Mouse (Mus musculus): ENCODE measurements around the gene Slc39a11. TPM values are rescaled to one million over a fixed set of nuclear protein-coding genes. Genes with fewer than 3 reads are reported as not detected.

Gene Slc39a11
- polyA plus RNA-seq, 1 experiment = 6.5 TPM

GRCm38 (mm10) chr11:113326387-113327011 is 323.4 kb downstream of the Slc39a11 start:
- no peak overlapping the region for H3K4me3 ChIP-seq (ENCODE audit: insufficient read depth, low read depth, low read length)
- no peak overlapping the region for H3K27ac ChIP-seq (replicated peaks; ENCODE audit: low read depth, low read length)
- H3K4me1 ChIP-seq (ENCODE audit: control insufficient read depth, insufficient read depth, insufficient read length, low read length) = no peaks in the 10 kb centered on the region

- no peak overlapping the region for H3K27ac ChIP-seq (replicated peaks; ENCODE audit: low read depth, low read length)
- H3K4me1 ChIP-seq (ENCODE audit: control insufficient read depth, insufficient read depth, insufficient read length, low read length) = no peaks in the 10 kb centered on the region
- H3K4me3 ChIP-seq (ENCODE audit: insufficient read depth, low read depth, low read length) = no peak overlapping the region
These were observed 328.3 kb downstream of the Slc39a11 start for GRCm38 (mm10) chr11:113321601-113322000.

GRCm38 (mm10) chr11:113309265-113309951 is 340.5 kb downstream of the Slc39a11 start:
- no peaks in the 10 kb centered on the region for H3K4me1 ChIP-seq (ENCODE audit: control insufficient read depth, insufficient read depth, insufficient read length, low read length)
- H3K4me3 ChIP-seq (ENCODE audit: insufficient read depth, low read depth, low read length) = no peak overlapping the region
- no peak overlapping the region for H3K27ac ChIP-seq (replicated peaks; ENCODE audit: low read depth, low read length)

- Histone ChIP-seq H3K27ac (replicated peaks; ENCODE audit: low read depth, low read length) (no peak overlapping the region), H3K4me1 (ENCODE audit: control insufficient read depth, insufficient read depth, insufficient read length, low read length) (no peaks in the 10 kb centered on the region), H3K4me3 (ENCODE audit: insufficient read depth, low read depth, low read length) (no peak overlapping the region)
These were observed 341.5 kb downstream of the Slc39a11 start for GRCm38 (mm10) chr11:113308256-113308941.

GRCm38 (mm10) chr11:113303204-113303603 is 346.7 kb downstream of the Slc39a11 start:
- Histone ChIP-seq H3K4me3 (ENCODE audit: insufficient read depth, low read depth, low read length) (no peak overlapping the region), H3K4me1 (ENCODE audit: control insufficient read depth, insufficient read depth, insufficient read length, low read length) (no peaks in the 10 kb centered on the region)

GRCm38 (mm10) chr11:113299492-113299891 is 350.4 kb downstream of the Slc39a11 start:
- Histone ChIP-seq H3K4me1 (ENCODE audit: control insufficient read depth, insufficient read depth, insufficient read length, low read length) (no peaks in the 10 kb centered on the region), H3K27ac (replicated peaks; ENCODE audit: low read depth, low read length) (no peak overlapping the region)

More at GRCm38 (mm10) chr11:113303204-113303603, 346.7 kb downstream of the Slc39a11 start:
- no peak overlapping the region for H3K27ac ChIP-seq (replicated peaks; ENCODE audit: low read depth, low read length)

GRCm38 (mm10) chr11:113297765-113298164 is 352.1 kb downstream of the Slc39a11 start:
- Histone ChIP-seq H3K4me1 (ENCODE audit: control insufficient read depth, insufficient read depth, insufficient read length, low read length) (no peaks in the 10 kb centered on the region), H3K4me3 (ENCODE audit: insufficient read depth, low read depth, low read length) (no peak overlapping the region), H3K27ac (replicated peaks; ENCODE audit: low read depth, low read length) (no peak overlapping the region)

More at GRCm38 (mm10) chr11:113299492-113299891, 350.4 kb downstream of the Slc39a11 start:
- H3K4me3 ChIP-seq (ENCODE audit: insufficient read depth, low read depth, low read length) = no peak overlapping the region

- no peak overlapping the region for H3K4me3 ChIP-seq (ENCODE audit: insufficient read depth, low read depth, low read length)
- H3K27ac ChIP-seq (replicated peaks; ENCODE audit: low read depth, low read length) = no peak overlapping the region
- no peaks in the 10 kb centered on the region for H3K4me1 ChIP-seq (ENCODE audit: control insufficient read depth, insufficient read depth, insufficient read length, low read length)
These were observed 352.8 kb downstream of the Slc39a11 start for GRCm38 (mm10) chr11:113296912-113297625.

- no peaks in the 10 kb centered on the region for H3K4me1 ChIP-seq (ENCODE audit: control insufficient read depth, insufficient read depth, insufficient read length, low read length)
These were observed 353.7 kb downstream of the Slc39a11 start for GRCm38 (mm10) chr11:113296162-113296561.

GRCm38 (mm10) chr11:113294518-113294917 is 355.4 kb downstream of the Slc39a11 start:
- H3K4me1 ChIP-seq (ENCODE audit: control insufficient read depth, insufficient read depth, insufficient read length, low read length) = no peaks in the 10 kb centered on the region
- no peak overlapping the region for H3K4me3 ChIP-seq (ENCODE audit: insufficient read depth, low read depth, low read length)
- H3K27ac ChIP-seq (replicated peaks; ENCODE audit: low read depth, low read length) = no peak overlapping the region

More at GRCm38 (mm10) chr11:113296162-113296561, 353.7 kb downstream of the Slc39a11 start:
- Histone ChIP-seq H3K4me3 (ENCODE audit: insufficient read depth, low read depth, low read length) (no peak overlapping the region), H3K27ac (replicated peaks; ENCODE audit: low read depth, low read length) (no peak overlapping the region)

- no peaks in the 10 kb centered on the region for H3K4me1 ChIP-seq (ENCODE audit: control insufficient read depth, insufficient read depth, insufficient read length, low read length)
- no peak overlapping the region for H3K27ac ChIP-seq (replicated peaks; ENCODE audit: low read depth, low read length)
- no peak overlapping the region for H3K4me3 ChIP-seq (ENCODE audit: insufficient read depth, low read depth, low read length)
These were observed 356.8 kb downstream of the Slc39a11 start for GRCm38 (mm10) chr11:113292906-113293614.

GRCm38 (mm10) chr11:113291781-113292714 is 357.8 kb downstream of the Slc39a11 start:
- Histone ChIP-seq H3K27ac (replicated peaks; ENCODE audit: low read depth, low read length) (0 out of 2 replicates have a peak overlapping the region, but pooled peaks have one; percentile 23), H3K4me3 (ENCODE audit: insufficient read depth, low read depth, low read length) (no peak overlapping the region), H3K4me1 (ENCODE audit: control insufficient read depth, insufficient read depth, insufficient read length, low read length) (no peaks in the 10 kb centered on the region)

- no peak overlapping the region for H3K27ac ChIP-seq (replicated peaks; ENCODE audit: low read depth, low read length)
- no peak overlapping the region for H3K4me3 ChIP-seq (ENCODE audit: insufficient read depth, low read depth, low read length)
- no peaks in the 10 kb centered on the region for H3K4me1 ChIP-seq (ENCODE audit: control insufficient read depth, insufficient read depth, insufficient read length, low read length)
These were observed 359.0 kb downstream of the Slc39a11 start for GRCm38 (mm10) chr11:113290911-113291310.

Data from brown adipose tissue, adult 24 weeks (tissue).